Mouse (Mus musculus) hindbrain, embryonic 16.5 days (tissue): ENCODE data around the gene Lrrc30. TPM values are rescaled to one million over a fixed set of nuclear protein-coding genes. Genes with fewer than 3 reads are reported as not detected.

Experiments
- ATAC-seq: fragments of 200-750 bp; cut with Nextera tagmentation; 2 replicates; pipeline ENCODE4 v1.8.0; 2017; ENCODE audit warnings: moderate TSS enrichment, moderate library complexity
- H3K27ac ChIP-seq: fragments of 300-500 bp; sonication (generic); 2 replicates; pipeline ENCODE4 v1.5.1; 2014; ENCODE audit warnings: low read depth, mild to moderate bottlenecking, control low read depth, low read length, moderate library complexity
- H3K27me3 ChIP-seq: fragments of 300-500 bp; sonication (generic); replicated peaks from 2 replicates; pipeline ENCODE4 v1.6.1; 2014; ENCODE audit warnings: low read length; ENCODE audit not compliant: control insufficient read depth, insufficient read depth
- H3K36me3 ChIP-seq: fragments of 300-500 bp; sonication (generic); 2 replicates; pipeline ENCODE4 v1.6.1; 2014; ENCODE audit warnings: mild to moderate bottlenecking, low read length, moderate library complexity, mixed read lengths; ENCODE audit not compliant: control insufficient read depth, insufficient read depth
- H3K4me1 ChIP-seq: fragments of 300-500 bp; sonication (generic); 2 replicates; pipeline ENCODE4 v1.6.1; 2014; ENCODE audit warnings: low read depth, low read length; ENCODE audit not compliant: control insufficient read depth, insufficient read depth
- H3K4me2 ChIP-seq: fragments of 300-500 bp; sonication (generic); 2 replicates; pipeline ENCODE4 v1.6.1; 2014; ENCODE audit warnings: mild to moderate bottlenecking, low read length, control low read depth, moderate library complexity
- H3K4me3 ChIP-seq: fragments of 300-500 bp; sonication (generic); 2 replicates; pipeline ENCODE4 v1.5.1; 2014; ENCODE audit warnings: mild to moderate bottlenecking, low read length, control low read depth, moderate library complexity
- H3K9ac ChIP-seq: fragments of 300-500 bp; sonication (generic); 2 replicates; pipeline ENCODE4 v1.6.1; 2014; ENCODE audit warnings: low read depth, mild to moderate bottlenecking, control low read depth, low read length, moderate library complexity
- H3K9me3 ChIP-seq: fragments of 300-500 bp; sonication (generic); 2 replicates; pipeline ENCODE4 v1.6.1; 2014; ENCODE audit warnings: mild to moderate bottlenecking, low read length, moderate library complexity; ENCODE audit not compliant: control insufficient read depth
- WGBS: fragments of 180-500 bp; shearing (Covaris S2); extraction: QIAGEN DNeasy Blood & Tissue Kit; methylation state at CpG from one replicate; pipeline ENCODE4 v1.1.7; 2014; 5-methylcytosine and 5-hydroxymethylcytosine counted together
- polyA plus RNA-seq: library from polyadenylated mRNA; unstranded; fragments of >200 nt; fragmentation: Nextera tagmentation; extraction: Ambion mirVana; gene quantifications from 2 replicates; pipeline ENCODE4 v1.2.1, GENCODE M21; 2015

Lrrc30 gene
- polyA plus RNA-seq, 1 experiment from 2014 or later = not detected

DNA sequence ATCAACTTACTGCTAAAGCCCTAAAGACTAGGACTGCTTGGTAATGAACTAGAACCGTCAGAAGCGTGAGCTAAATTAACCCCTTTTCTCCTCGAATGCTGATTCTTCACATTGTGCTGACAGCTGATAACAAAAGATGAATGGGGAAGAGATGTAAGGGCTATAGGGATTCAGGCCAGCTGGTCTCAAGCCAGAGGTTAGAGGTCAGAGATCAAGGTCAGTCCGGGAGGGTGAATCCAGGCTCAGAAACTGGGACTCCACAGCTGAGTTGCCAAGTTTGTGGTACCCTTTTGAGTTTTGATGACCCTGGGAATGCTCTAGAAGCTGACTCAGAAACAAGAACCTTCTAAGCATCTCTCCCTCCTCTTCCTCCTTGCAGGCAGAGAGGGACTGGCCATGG lies 28.1 kb downstream of the Lrrc30 start:
- Histone ChIP-seq H3K4me2 (no peak overlapping the region), H3K4me3 (no peak overlapping the region), H3K27ac (no peak overlapping the region), H3K4me1 (no peaks in the 10 kb centered on the region; the same call in 1 of the 2 replicates), H3K27me3 (no peaks in the 10 kb centered on the region), H3K9me3 (no peaks in the 10 kb centered on the region), H3K36me3 (no peaks in the 10 kb centered on the region), H3K9ac (no peak overlapping the region)
- no peak for ATAC-seq
- 41% methylated on average over 4 of the region's 4 CpGs for WGBS

DNA sequence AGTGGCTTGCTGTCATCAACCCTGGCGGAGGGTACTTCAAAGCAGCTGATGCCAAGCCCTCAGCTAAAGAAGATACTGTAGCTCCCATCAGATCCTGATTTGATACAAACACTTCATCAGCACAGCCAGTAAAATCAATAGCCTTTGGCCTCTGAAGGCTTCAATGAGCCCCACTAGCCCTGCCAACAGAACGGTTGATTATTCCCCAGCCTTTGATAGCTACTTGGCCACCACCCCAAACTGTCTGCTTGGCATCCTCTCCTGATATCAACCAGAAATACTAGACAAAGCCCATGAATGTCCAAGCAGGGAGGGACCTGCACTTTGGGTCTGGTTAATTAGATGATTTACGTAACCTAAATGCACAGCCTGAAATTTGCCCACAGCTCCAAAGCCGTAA lies 30.0 kb downstream of the Lrrc30 start:
- H3K4me1 ChIP-seq = no peaks in the 10 kb centered on the region; the same call in 1 of the 2 replicates
- 56% methylated on average over 4 of the region's 4 CpGs for WGBS
- no peaks in the 10 kb centered on the region for H3K9me3 ChIP-seq
- no peak overlapping the region for H3K27ac ChIP-seq
- no peak overlapping the region for H3K4me3 ChIP-seq
- ATAC-seq = no peak
- no peaks in the 10 kb centered on the region for H3K27me3 ChIP-seq
- no peaks in the 10 kb centered on the region for H3K36me3 ChIP-seq
- H3K9ac ChIP-seq = no peak overlapping the region
- no peak overlapping the region for H3K4me2 ChIP-seq

DNA sequence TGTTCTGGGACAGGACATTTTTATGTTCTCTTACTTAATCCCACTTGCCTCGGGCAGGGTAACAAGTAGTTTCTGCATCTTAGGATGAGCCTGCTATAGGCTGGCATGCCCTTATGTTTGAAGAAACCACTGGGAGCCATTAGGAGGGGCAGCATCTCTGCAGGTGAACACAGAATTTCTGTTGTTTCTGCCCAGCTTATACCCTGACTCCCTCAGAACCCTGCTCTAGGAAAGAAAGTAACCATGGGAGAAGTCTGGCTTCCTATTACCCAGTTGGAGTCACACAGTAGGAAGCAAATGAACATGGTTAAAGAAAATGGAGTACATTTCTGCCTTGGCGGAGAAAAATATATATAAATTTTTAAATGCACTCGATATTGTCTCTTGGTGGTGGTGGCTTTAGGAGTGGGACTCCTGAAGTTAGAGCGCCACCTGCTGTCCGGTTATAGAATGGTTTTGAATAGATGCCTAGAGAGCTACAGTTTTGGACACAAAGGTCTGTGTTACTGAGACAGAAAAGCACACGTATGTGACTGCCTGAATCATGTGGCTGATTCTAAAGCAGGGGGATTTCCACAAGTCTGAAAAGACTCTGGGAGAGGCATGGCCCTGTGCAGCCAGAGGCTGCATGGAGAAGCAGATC lies 47.5 kb downstream of the Lrrc30 start:
- H3K4me1 ChIP-seq = no peaks in the 10 kb centered on the region; the same call in 1 of the 2 replicates
- no peaks in the 10 kb centered on the region for H3K9me3 ChIP-seq
- no peak overlapping the region for H3K4me3 ChIP-seq
- H3K27me3 ChIP-seq = no peaks in the 10 kb centered on the region
- H3K9ac ChIP-seq = no peak overlapping the region; the same call in 1 of the 2 replicates
- WGBS = 21% methylated on average over 6 of the region's 6 CpGs
- peak; percentile 94 for ATAC-seq
- no peaks in the 10 kb centered on the region for H3K36me3 ChIP-seq
- no peak overlapping the region for H3K4me2 ChIP-seq
- no peak overlapping the region for H3K27ac ChIP-seq

DNA sequence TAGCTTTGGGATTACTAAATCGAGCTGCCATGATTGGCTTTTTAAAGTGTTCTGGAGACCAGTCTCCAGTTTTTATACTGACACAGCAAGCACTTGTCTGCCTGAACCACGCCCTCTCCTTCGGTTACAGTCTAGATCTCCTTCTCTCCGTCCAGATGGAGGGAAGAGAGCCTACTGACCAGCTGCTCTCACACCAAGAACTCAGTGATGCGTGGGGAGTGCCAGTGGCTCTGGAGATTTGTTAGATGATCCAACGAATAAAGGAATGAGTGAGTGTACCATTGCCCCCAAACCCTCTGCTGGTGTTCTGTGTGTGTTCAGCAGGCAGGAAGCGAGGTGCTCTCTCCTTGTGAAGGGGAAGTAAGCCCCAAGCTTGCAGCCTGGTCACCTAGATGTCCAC lies 48.0 kb downstream of the Lrrc30 start:
- Histone ChIP-seq H3K36me3 (no peaks in the 10 kb centered on the region), H3K4me3 (no peak overlapping the region), H3K9me3 (no peaks in the 10 kb centered on the region), H3K4me1 (no peaks in the 10 kb centered on the region; the same call in 1 of the 2 replicates), H3K27me3 (no peaks in the 10 kb centered on the region), H3K9ac (no peak overlapping the region), H3K27ac (no peak overlapping the region), H3K4me2 (no peak overlapping the region)
- WGBS = 62% methylated on average over 7 of the region's 7 CpGs
- ATAC-seq = 0 out of 2 replicates have a peak, but pooled peaks have one; percentile 45

DNA sequence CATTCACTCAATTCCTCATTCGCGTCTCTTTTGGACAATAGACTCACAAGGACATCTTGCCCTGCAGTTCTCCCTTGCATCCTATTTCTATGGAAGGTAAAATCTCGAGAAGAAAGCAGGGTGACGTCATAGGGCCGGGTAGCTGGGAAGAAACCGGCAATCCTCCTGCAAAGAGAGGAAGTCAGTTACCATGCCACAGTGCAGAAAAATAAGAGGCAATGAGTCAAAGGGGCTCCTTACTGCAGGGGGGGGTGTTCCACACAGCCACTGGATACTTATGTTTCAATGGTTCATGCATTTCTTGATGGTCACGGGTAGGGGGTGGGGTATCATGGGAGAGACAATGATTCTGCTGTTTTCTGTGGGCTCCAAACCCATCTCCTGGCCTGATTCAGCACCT lies 49.1 kb downstream of the Lrrc30 start:
- no peak for ATAC-seq
- WGBS = 64% methylated on average over 7 of the region's 7 CpGs

DNA sequence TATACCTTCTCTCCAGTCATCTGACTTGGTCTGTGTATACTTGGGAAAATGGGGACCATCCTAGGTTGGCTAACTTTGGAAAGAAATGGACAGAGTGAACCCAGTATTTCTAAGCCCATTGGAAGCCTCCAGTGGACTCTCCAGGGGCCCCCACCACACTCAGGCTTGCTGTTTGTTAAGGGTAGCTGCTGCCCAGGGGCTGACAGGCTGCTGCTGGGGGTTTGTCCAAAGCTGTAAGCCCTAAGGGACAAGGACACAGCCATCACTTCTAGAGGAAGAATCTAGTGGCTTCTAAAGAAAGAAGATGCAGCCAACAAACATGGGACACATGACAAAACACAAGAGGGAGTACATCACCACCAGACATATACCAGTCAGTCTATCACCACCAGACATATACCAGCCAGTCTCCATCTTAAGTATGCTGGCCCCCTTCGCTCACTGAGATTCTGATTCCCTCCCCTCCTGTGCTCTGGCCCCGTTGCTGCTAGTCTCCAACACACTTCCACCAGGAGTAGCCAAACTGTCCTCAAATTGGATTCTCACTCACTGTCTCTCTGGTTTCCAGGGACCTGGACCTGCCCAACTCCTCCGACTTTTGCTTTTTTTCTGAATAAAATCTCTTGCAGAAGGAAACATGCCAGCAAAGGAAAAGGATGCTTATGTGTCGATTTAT lies 49.7 kb downstream of the Lrrc30 start:
- Histone ChIP-seq H3K4me3 (no peak overlapping the region), H3K27me3 (no peaks in the 10 kb centered on the region), H3K4me1 (no peaks in the 10 kb centered on the region; the same call in 1 of the 2 replicates), H3K9ac (no peak overlapping the region), H3K9me3 (no peaks in the 10 kb centered on the region), H3K36me3 (no peaks in the 10 kb centered on the region), H3K4me2 (no peak overlapping the region), H3K27ac (no peak overlapping the region)
- no peak for ATAC-seq
- 86% methylated on average over 4 of the region's 4 CpGs for WGBS

More for the DNA sequence above, 49.1 kb downstream of the Lrrc30 start:
- Histone ChIP-seq H3K4me1 (no peaks in the 10 kb centered on the region; the same call in 1 of the 2 replicates), H3K9ac (no peak overlapping the region), H3K36me3 (no peaks in the 10 kb centered on the region), H3K9me3 (no peaks in the 10 kb centered on the region), H3K4me3 (no peak overlapping the region), H3K27ac (no peak overlapping the region), H3K4me2 (no peak overlapping the region), H3K27me3 (no peaks in the 10 kb centered on the region)

DNA sequence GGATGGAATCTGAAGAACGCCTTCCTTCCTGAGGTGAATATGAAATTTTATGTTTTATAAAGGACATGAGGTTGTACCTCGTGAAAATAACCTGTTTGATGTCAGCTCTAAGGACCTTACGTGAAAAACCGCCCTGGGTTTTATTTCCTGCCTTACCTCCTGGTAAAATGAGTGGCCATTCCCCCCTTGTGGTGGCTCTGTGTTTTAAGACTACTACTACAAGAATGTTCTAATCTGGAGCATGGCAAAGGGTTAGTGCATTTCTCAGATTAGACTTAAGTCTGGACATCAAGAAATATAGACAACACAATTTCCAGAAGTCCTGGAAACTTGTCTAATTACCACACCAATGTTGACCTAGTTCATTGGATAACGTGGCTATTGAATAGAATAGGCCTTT lies 50.7 kb downstream of the Lrrc30 start:
- Histone ChIP-seq H3K4me1 (no peaks in the 10 kb centered on the region; the same call in 1 of the 2 replicates), H3K27ac (no peak overlapping the region), H3K36me3 (no peaks in the 10 kb centered on the region), H3K4me2 (no peak overlapping the region), H3K27me3 (no peaks in the 10 kb centered on the region), H3K9me3 (no peaks in the 10 kb centered on the region), H3K4me3 (no peak overlapping the region), H3K9ac (no peak overlapping the region)
- ATAC-seq = no peak
- 83% methylated on average over 5 of the region's 5 CpGs for WGBS

Other genes with a start within 250 kb of the Lrrc30 start
- 6.0 and 8.9 TPM in 2 replicates for gene Lama1, start 64.5 kb upstream of the Lrrc30 start, polyA plus RNA-seq